ENCODE assay signal across 7 mouse cellular contexts in the genomic region with DNA sequence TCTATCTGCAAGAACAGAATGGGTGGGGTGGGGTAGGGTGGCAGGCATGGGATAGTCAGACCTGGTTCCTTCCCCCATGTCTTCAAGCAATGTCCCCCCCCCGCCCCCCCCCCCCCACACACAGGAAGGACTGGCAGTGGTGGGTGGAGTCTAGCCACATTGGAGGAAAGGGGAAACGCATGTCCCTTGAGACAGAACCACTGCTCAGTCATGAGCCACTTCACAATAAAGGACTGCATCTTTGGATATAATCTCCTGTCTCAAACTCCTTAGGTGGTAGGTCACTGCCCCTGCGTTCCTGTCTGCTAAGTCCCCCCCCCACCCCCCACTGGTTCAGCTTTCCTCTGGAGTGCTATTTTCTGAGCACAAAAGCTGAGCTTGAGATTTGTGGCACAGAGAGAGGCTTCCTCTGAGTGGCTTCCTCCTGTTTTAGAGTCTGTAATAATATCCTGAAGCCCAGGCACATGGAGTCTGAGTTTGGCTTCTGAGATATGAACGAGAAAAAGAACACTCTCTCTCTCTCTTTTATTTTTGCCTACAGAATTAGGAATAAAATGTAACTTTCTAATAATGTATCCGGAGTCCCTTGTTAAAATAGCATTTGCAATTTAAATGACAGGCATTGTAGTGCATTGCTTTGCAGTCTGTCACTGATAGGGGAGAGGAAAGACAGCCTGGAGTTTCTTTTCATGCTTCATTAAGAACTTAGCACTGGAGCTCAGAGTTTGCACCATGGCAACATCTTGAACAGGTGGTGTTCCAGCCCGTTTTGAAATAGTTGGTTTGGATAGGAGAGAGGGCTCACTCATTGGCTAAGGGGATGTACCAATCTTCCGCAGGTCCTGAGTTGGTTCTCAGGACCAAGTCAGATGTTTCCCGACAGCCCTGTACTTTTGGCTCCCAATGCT.
A peak's percentile ranks its signal among the peaks of the same experiment; 100 is the strongest.
DNase-seq lines count a peak whose midpoint lies in the region; ATAC-seq lines count a peak whose summit lies in the region.
"Not testable (repeated sequence)": the region's sequence is repeated elsewhere in the genome, so short reads cannot be mapped to it uniquely, and the experiment has no call there.

No protein-coding gene starts in this region.

- peaks cover 17% of the 10 kb centered on the region for H3K27me3 ChIP-seq in forebrain, embryonic 13.5 days
- H3K27me3 ChIP-seq in hindbrain, embryonic 10.5 days (ENCODE audit: insufficient read depth, poor library complexity, severe bottlenecking), result peaks cover 18% of the 10 kb centered on the region
- not testable (repeated sequence) for H3K27me3 ChIP-seq in hindbrain, embryonic 16.5 days (replicated peaks; ENCODE audit: control insufficient read depth, insufficient read depth, low read length); midbrain, embryonic 14.5 days (ENCODE audit: control insufficient read depth, insufficient read depth, low read length)
- peaks cover 12% of the 10 kb centered on the region for H3K27me3 ChIP-seq in neural tube, embryonic 12.5 days (replicated peaks)

- H3K4me3 ChIP-seq in forebrain, embryonic 13.5 days; hindbrain, embryonic 10.5 days; hindbrain, embryonic 16.5 days (ENCODE audit: low read length); midbrain, embryonic 14.5 days (replicated peaks; ENCODE audit: low read depth, low read length); neural tube, embryonic 12.5 days: not testable (repeated sequence)

- DNase-seq in embryo, embryonic 10.5 days (ENCODE audit: low spot score), result peak; percentile 9
- peak; percentile 42 for DNase-seq in hindbrain, embryonic 10.5 days (ENCODE audit: low spot score)
- peak; percentile 24 for DNase-seq in midbrain, embryonic 14.5 days

- WGBS in forebrain, embryonic 13.5 days, result 19% methylated on average over 8 of the region's 8 CpGs
- WGBS in hindbrain, embryonic 10.5 days, result 18% methylated on average over 7 of the region's 8 CpGs
- 9% methylated on average over 6 of the region's 8 CpGs for whole genome bisulfite sequencing in hindbrain, embryonic 16.5 days
- WGBS in midbrain, embryonic 14.5 days, result 6% methylated on average over 8 of the region's 8 CpGs
- 17% methylated on average over 8 of the region's 8 CpGs for WGBS in neural tube, embryonic 12.5 days

- H3K4me1 ChIP-seq in forebrain, embryonic 13.5 days, result peaks cover 15% of the 10 kb centered on the region
- H3K4me1 ChIP-seq in hindbrain, embryonic 10.5 days (replicated peaks), result peaks cover 22% of the 10 kb centered on the region
- peaks cover 12% of the 10 kb centered on the region for H3K4me1 ChIP-seq in hindbrain, embryonic 16.5 days (ENCODE audit: control insufficient read depth, insufficient read depth, low read depth, low read length)
- not testable (repeated sequence) for H3K4me1 ChIP-seq in midbrain, embryonic 14.5 days (ENCODE audit: control insufficient read depth, insufficient read depth, low read length)
- H3K4me1 ChIP-seq in neural tube, embryonic 12.5 days, result peaks cover 12% of the 10 kb centered on the region; the same call in 1 of the 2 replicates

- not testable (repeated sequence) for H3K36me3 ChIP-seq in forebrain, embryonic 13.5 days (ENCODE audit: poor library complexity, severe bottlenecking); hindbrain, embryonic 10.5 days; hindbrain, embryonic 16.5 days (ENCODE audit: control insufficient read depth, insufficient read depth, low read length); midbrain, embryonic 14.5 days (ENCODE audit: control insufficient read depth, insufficient read depth, low read length); neural tube, embryonic 12.5 days

- H3K27ac ChIP-seq in forebrain, embryonic 13.5 days; hindbrain, embryonic 16.5 days (ENCODE audit: low read depth, low read length); midbrain, embryonic 14.5 days (replicated peaks; ENCODE audit: low read depth, low read length); neural tube, embryonic 12.5 days: not testable (repeated sequence)
- H3K27ac ChIP-seq in hindbrain, embryonic 10.5 days, result peak overlapping the region; percentile 77

- not testable (repeated sequence) for H3K4me2 ChIP-seq in forebrain, embryonic 13.5 days; hindbrain, embryonic 16.5 days (ENCODE audit: low read length); midbrain, embryonic 14.5 days (ENCODE audit: low read length); neural tube, embryonic 12.5 days (replicated peaks)

- H3K9ac ChIP-seq in forebrain, embryonic 13.5 days; hindbrain, embryonic 16.5 days (ENCODE audit: low read depth, low read length); midbrain, embryonic 14.5 days (replicated peaks; ENCODE audit: low read length); neural tube, embryonic 12.5 days: not testable (repeated sequence)

- not testable (repeated sequence) for H3K9me3 ChIP-seq in forebrain, embryonic 13.5 days (replicated peaks); hindbrain, embryonic 16.5 days (ENCODE audit: control insufficient read depth, low read length); midbrain, embryonic 14.5 days (ENCODE audit: control insufficient read depth, low read length); neural tube, embryonic 12.5 days
- peaks cover 14% of the 10 kb centered on the region for H3K9me3 ChIP-seq in hindbrain, embryonic 10.5 days

- ATAC-seq in forebrain, embryonic 13.5 days, result peak; percentile 50
- peak; percentile 31; the same call in 1 of the 2 replicates for ATAC-seq in hindbrain, embryonic 16.5 days
- 0 out of 2 replicates have a peak, but pooled peaks have one; percentile 17 for ATAC-seq in megakaryocyte progenitor cell, adult 5-6 weeks (replicated peaks; ENCODE audit: poor library complexity)
- peak; percentile 62; the same call in 1 of the 2 replicates for ATAC-seq in midbrain, embryonic 14.5 days (ENCODE audit: low FRiP score, low TSS enrichment)
- ATAC-seq in neural tube, embryonic 12.5 days (ENCODE audit: low FRiP score, low read depth), result peak; percentile 53
